Mouse (Mus musculus): ENCODE results near the gene Qrsl1. TPM values are rescaled to one million over a fixed set of nuclear protein-coding genes. Genes with fewer than 3 reads are reported as not detected.
"Not testable (repeated sequence)": the region's sequence is repeated elsewhere in the genome, so short reads cannot be mapped to it uniquely, and the experiment has no call there.

Qrsl1 gene
- polyA plus RNA-seq (2014; fragmentation: Nextera tagmentation; extraction: Ambion mirVana) = 23.4 and 24.9 TPM in 2 replicates

DNA sequence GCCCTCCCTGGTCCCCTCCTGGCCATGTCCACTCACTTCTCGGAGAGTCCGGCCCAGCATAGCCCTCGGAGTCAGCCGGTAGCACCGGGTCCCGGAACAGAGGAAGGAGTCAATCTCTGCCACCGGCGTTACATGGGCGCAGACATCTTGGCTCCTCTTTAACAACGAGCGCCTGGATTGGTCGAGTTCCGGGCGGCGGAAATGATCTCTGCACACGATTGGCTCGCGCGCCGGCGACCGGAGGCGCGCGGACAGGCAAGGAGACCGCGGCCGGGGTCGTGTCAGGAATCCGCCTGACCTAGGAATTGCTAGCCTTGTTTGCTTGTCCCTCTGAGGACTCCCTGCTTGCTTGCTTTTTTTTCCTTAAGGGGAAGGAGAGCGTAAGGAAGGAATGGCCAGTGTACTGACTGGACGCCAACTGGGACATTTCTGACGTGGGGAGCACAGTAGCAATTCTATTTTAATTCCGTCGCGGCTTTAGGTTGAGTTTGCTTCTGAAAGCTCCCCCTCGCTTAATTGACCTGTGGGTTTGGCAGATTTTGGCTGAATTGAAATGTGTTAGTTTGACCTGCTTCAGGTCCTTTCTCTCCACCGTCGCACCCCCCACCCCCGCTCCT is at the start of gene Qrsl1, which contains the start of gene Rtn4ip1:
Qrsl1 (minus strand) TSS at position 168 of the 617 bp plus-strand sequence.
Rtn4ip1 (plus strand) TSS at position 230 of the 617 bp plus-strand sequence.
- DNase-seq (ENCODE audit: low spot score) (peak; percentile 96), ATAC-seq (peak; percentile 99)
- Histone ChIP-seq H3K9me3 (replicated peaks; ENCODE audit: control insufficient read depth, low read length) (no peaks in the 10 kb centered on the region), H3K9ac (ENCODE audit: low read length) (peak within 1 kb of the TSS; percentile 82), H3K36me3 (ENCODE audit: control insufficient read depth, insufficient read depth, low read length) (no peaks in the 10 kb centered on the region), H3K4me3 (ENCODE audit: low read depth, low read length) (peak within 1 kb of the TSS; percentile 69), H3K4me1 (ENCODE audit: control insufficient read depth, insufficient read depth, low read length) (peaks cover 8% of the 10 kb centered on the region), H3K27ac (ENCODE audit: low read depth, low read length) (peak within 1 kb of the TSS; percentile 36; the same call in 1 of the 2 replicates), H3K27me3 (replicated peaks; ENCODE audit: control insufficient read depth, insufficient read depth, low read length) (no peaks in the 10 kb centered on the region), H3K4me2 (ENCODE audit: low read length) (peak within 1 kb of the TSS; percentile 53)
- WGBS = under 1% methylated on average over 40 of the region's 40 CpGs

DNA sequence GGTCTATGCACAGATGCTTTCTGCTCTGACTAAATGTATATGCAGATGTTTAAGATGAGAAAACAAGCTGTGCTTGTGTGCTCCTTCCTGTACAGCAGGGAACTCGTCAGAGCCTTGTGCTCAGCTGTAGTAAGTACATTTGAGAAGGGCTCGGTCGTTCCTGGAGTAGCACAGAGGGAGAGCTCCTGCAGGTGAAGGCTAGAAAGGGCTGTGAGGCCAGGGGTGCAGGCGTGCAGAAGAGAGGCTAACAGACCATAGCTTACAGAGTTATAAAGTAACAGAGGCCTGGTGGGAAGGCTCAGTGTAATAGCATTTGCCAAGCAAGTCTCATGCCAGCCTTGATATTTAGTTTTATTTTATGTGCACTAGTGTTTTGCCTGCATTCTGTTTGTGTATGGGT is 43.9 kb upstream of the Qrsl1 start:
- no peak for DNase-seq (ENCODE audit: low spot score)
- 86% methylated on average over 4 of the region's 4 CpGs for WGBS

GRCm38 (mm10) chr10:43943736-43944135 is 42.2 kb upstream of the Qrsl1 start:
- WGBS = 52% methylated on average over 4 of the region's 4 CpGs
- Histone ChIP-seq H3K4me3 (ENCODE audit: low read depth, low read length) (no peak overlapping the region), H3K36me3 (ENCODE audit: control insufficient read depth, insufficient read depth, low read length) (peaks cover 9% of the 10 kb centered on the region; the same call in 1 of the 2 replicates), H3K4me1 (ENCODE audit: control insufficient read depth, insufficient read depth, low read length) (no peaks in the 10 kb centered on the region), H3K9ac (ENCODE audit: low read length) (no peak overlapping the region), H3K9me3 (replicated peaks; ENCODE audit: control insufficient read depth, low read length) (no peaks in the 10 kb centered on the region), H3K4me2 (ENCODE audit: low read length) (no peak overlapping the region), H3K27me3 (replicated peaks; ENCODE audit: control insufficient read depth, insufficient read depth, low read length) (no peaks in the 10 kb centered on the region), H3K27ac (ENCODE audit: low read depth, low read length) (no peak overlapping the region)
- ATAC-seq (no peak), DNase-seq (ENCODE audit: low spot score) (no peak)

More for the DNA sequence above, 43.9 kb upstream of the Qrsl1 start:
- Histone ChIP-seq H3K9ac (ENCODE audit: low read length) (no peak overlapping the region), H3K27ac (ENCODE audit: low read depth, low read length) (no peak overlapping the region), H3K9me3 (replicated peaks; ENCODE audit: control insufficient read depth, low read length) (no peaks in the 10 kb centered on the region), H3K36me3 (ENCODE audit: control insufficient read depth, insufficient read depth, low read length) (peaks cover 9% of the 10 kb centered on the region; the same call in 1 of the 2 replicates), H3K4me3 (ENCODE audit: low read depth, low read length) (no peak overlapping the region), H3K27me3 (replicated peaks; ENCODE audit: control insufficient read depth, insufficient read depth, low read length) (no peaks in the 10 kb centered on the region), H3K4me1 (ENCODE audit: control insufficient read depth, insufficient read depth, low read length) (no peaks in the 10 kb centered on the region), H3K4me2 (ENCODE audit: low read length) (no peak overlapping the region)
- ATAC-seq = no peak

DNA sequence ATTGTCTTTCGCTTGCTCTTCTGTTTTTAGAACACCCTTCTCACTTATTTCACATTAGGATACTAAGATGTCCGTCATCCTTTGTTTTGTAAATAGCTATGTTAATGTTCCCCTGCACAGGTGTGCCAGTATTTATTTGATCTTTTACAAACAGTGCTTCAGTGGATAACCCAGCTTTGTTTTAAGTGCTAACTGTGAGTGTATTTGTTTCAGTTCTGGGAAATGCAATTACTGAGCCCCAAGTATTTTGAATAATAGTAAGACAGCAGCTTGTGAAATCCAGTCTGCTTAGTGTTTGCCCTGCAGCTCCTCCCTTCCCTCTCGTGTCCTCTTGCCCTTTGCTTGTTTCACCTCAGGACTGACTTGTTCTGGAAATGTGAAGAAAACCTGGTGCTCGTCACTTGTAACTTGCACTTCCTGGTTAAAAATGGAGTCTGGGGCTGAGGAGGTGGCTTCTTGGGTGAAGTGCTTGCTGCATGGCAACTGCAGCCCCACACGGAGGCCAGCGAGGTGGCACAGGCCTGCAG is 37.7 kb upstream of the Qrsl1 start:
- no peak overlapping the region for H3K4me2 ChIP-seq (ENCODE audit: low read length)
- no peaks in the 10 kb centered on the region for H3K27me3 ChIP-seq (replicated peaks; ENCODE audit: control insufficient read depth, insufficient read depth, low read length)
- ATAC-seq = no peak
- no peak overlapping the region for H3K27ac ChIP-seq (ENCODE audit: low read depth, low read length)
- no peak for DNase-seq (ENCODE audit: low spot score)
- no peaks in the 10 kb centered on the region for H3K9me3 ChIP-seq (replicated peaks; ENCODE audit: control insufficient read depth, low read length)
- H3K4me1 ChIP-seq (ENCODE audit: control insufficient read depth, insufficient read depth, low read length) = no peaks in the 10 kb centered on the region
- WGBS = 85% methylated on average over 6 of the region's 6 CpGs
- H3K36me3 ChIP-seq (ENCODE audit: control insufficient read depth, insufficient read depth, low read length) = peaks cover 6% of the 10 kb centered on the region; the same call in 1 of the 2 replicates
- no peak overlapping the region for H3K4me3 ChIP-seq (ENCODE audit: low read depth, low read length)
- no peak overlapping the region; the same call in 1 of the 2 replicates for H3K9ac ChIP-seq (ENCODE audit: low read length)

DNA sequence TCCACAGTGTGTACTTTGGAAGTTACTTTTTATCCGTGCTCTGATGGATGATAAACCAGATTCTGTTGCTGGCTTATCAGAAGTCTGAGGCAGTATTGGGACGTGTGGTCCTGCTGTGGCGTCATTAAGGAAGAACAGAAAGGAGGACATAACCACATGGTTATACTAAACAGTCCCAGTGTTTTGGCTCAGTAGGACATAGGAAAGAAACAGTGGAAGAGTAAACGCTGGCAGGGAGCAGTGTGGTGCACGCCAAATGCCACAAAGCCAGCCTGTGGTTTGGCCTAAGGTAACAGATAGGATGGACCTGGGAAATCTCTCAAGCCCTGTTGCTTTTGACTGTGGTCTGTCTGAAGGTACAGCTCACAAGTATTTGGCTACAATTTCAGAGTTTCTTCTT is 27.1 kb upstream of the Qrsl1 start:
- WGBS = 85% methylated on average over 5 of the region's 5 CpGs
- Histone ChIP-seq H3K9ac (ENCODE audit: low read length) (no peak overlapping the region), H3K27ac (ENCODE audit: low read depth, low read length) (no peak overlapping the region), H3K4me1 (ENCODE audit: control insufficient read depth, insufficient read depth, low read length) (no peaks in the 10 kb centered on the region), H3K9me3 (replicated peaks; ENCODE audit: control insufficient read depth, low read length) (no peaks in the 10 kb centered on the region), H3K27me3 (replicated peaks; ENCODE audit: control insufficient read depth, insufficient read depth, low read length) (no peaks in the 10 kb centered on the region), H3K4me3 (ENCODE audit: low read depth, low read length) (no peak overlapping the region), H3K36me3 (ENCODE audit: control insufficient read depth, insufficient read depth, low read length) (peaks cover 27% of the 10 kb centered on the region), H3K4me2 (ENCODE audit: low read length) (no peak overlapping the region)
- DNase-seq (ENCODE audit: low spot score) (no peak), ATAC-seq (no peak)

DNA sequence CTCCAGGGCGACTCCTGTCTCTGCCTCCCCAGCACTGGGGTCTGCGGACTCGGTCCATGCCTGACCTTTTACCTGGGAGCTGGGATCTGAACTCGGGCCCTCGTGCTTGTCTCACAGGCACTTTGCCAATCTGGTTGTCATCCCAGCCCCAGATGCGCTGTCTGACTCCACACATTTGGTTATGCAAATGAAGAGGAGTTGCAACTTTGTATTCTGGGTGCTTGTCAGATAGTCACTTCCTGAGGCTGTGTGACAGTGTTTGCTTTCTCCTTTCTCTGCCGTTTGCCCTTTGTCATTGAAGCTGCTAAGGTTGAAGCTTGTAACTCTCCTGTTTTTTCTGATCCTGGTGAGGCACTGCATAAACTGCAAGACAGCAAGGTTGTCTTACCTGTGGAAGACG is 26.2 kb upstream of the Qrsl1 start:
- no peaks in the 10 kb centered on the region for H3K4me1 ChIP-seq (ENCODE audit: control insufficient read depth, insufficient read depth, low read length)
- WGBS = 81% methylated on average over 8 of the region's 8 CpGs
- peaks cover 25% of the 10 kb centered on the region; the same call in 1 of the 2 replicates for H3K36me3 ChIP-seq (ENCODE audit: control insufficient read depth, insufficient read depth, low read length)
- ATAC-seq (no peak), DNase-seq (ENCODE audit: low spot score) (no peak)
- H3K4me3 ChIP-seq (ENCODE audit: low read depth, low read length) = no peak overlapping the region
- H3K9ac ChIP-seq (ENCODE audit: low read length) = no peak overlapping the region
- H3K27me3 ChIP-seq (replicated peaks; ENCODE audit: control insufficient read depth, insufficient read depth, low read length) = no peaks in the 10 kb centered on the region
- H3K4me2 ChIP-seq (ENCODE audit: low read length) = no peak overlapping the region
- no peak overlapping the region for H3K27ac ChIP-seq (ENCODE audit: low read depth, low read length)
- H3K9me3 ChIP-seq (replicated peaks; ENCODE audit: control insufficient read depth, low read length) = no peaks in the 10 kb centered on the region

DNA sequence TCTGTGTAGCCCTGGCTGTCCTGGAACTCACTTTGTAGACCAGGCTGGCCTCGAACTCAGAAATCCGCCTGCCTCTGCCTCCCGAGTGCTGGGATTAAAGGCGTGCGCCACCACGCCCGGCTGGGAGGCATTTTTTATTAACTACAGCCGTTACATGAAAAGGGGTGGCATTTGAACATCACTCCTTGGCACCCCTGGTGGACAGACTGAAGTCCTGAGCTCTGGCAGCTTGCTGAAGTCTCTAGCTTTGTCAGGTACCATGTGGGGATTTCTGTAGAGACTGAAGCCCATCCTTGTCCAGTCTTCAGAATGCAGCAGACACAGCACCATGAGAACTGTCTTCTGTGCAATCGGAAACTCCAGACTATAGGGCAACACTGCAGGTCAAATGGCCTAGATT is 24.2 kb upstream of the Qrsl1 start:
- H3K9me3 ChIP-seq (replicated peaks; ENCODE audit: control insufficient read depth, low read length); ATAC-seq: not testable (repeated sequence)
- 87% methylated on average over 9 of the region's 9 CpGs for WGBS

GRCm38 (mm10) chr10:43923096-43923495 is 21.6 kb upstream of the Qrsl1 start:
- H3K9me3 ChIP-seq (replicated peaks; ENCODE audit: control insufficient read depth, low read length) = no peaks in the 10 kb centered on the region
- no peak for ATAC-seq

More for the DNA sequence above, 24.2 kb upstream of the Qrsl1 start:
- H3K4me3 ChIP-seq (ENCODE audit: low read depth, low read length); H3K27ac ChIP-seq (ENCODE audit: low read depth, low read length); DNase-seq (ENCODE audit: low spot score); H3K9ac ChIP-seq (ENCODE audit: low read length); H3K27me3 ChIP-seq (replicated peaks; ENCODE audit: control insufficient read depth, insufficient read depth, low read length); H3K4me1 ChIP-seq (ENCODE audit: control insufficient read depth, insufficient read depth, low read length); H3K4me2 ChIP-seq (ENCODE audit: low read length): not testable (repeated sequence)
- peaks cover 19% of the 10 kb centered on the region; the same call in 1 of the 2 replicates for H3K36me3 ChIP-seq (ENCODE audit: control insufficient read depth, insufficient read depth, low read length)

More at GRCm38 (mm10) chr10:43923096-43923495, 21.6 kb upstream of the Qrsl1 start:
- H3K27me3 ChIP-seq (replicated peaks; ENCODE audit: control insufficient read depth, insufficient read depth, low read length) = no peaks in the 10 kb centered on the region
- 97% methylated on average over 3 of the region's 3 CpGs for WGBS
- no peak for DNase-seq (ENCODE audit: low spot score)
- no peak overlapping the region for H3K4me2 ChIP-seq (ENCODE audit: low read length)
- H3K9ac ChIP-seq (ENCODE audit: low read length) = no peak overlapping the region
- no peaks in the 10 kb centered on the region for H3K4me1 ChIP-seq (ENCODE audit: control insufficient read depth, insufficient read depth, low read length)
- H3K27ac ChIP-seq (ENCODE audit: low read depth, low read length) = no peak overlapping the region
- H3K36me3 ChIP-seq (ENCODE audit: control insufficient read depth, insufficient read depth, low read length) = 0 out of 2 replicates have a peak, but pooled peaks cover 9% of the 10 kb centered on the region
- no peak overlapping the region for H3K4me3 ChIP-seq (ENCODE audit: low read depth, low read length)
